ENCODE assay signal across 8 mouse cellular contexts in the genomic region with DNA sequence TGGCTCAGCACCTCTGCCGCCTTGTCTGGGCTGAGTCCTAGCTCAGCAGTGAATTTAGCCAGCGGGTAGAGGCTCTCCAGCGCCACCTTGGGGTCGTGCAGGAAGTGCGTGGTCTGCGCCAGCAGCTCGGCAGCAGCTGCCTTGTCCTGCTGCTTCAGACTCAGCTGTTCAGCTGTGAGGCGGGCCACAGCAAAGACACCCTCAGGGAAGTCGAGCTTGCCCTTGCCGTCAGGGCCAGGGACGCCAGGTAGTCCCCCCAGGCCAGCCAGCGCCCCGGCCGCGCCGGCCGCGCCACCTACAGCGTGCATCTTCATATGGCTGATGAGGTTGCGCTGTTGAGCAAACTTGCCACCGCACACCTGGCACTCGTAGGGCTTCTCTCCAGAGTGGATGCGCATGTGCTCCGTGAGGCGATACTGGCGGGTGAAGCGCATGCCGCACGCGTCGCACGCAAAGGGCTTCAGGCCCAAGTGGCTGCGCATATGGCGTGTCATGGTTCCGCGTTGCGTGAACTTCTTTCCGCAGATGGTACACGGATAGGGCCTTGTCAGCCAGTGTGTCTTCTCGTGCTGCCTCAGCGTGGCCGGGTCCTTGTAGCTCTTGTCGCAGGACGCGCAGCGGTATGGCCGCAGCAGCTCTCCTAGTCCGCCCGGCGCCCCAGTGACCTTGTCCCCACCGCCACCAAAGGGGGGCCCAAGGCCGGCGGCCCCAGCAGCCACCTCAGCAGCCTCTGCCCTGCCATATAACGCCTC. TPM values are rescaled to one million over a fixed set of nuclear protein-coding genes. Genes with fewer than 3 reads are reported as not detected.
DNase-seq lines count a peak whose midpoint lies in the region; ATAC-seq and TF ChIP-seq lines count a peak whose summit lies in the region.

No protein-coding gene starts in this region.

- no peak overlapping the region for H3K27ac ChIP-seq in forebrain, embryonic 11.5 days (ENCODE audit: low read depth, low read length)
- peak overlapping the region; percentile 71 for H3K27ac ChIP-seq in heart, postnatal 0 days (ENCODE audit: low read depth)
- H3K27ac ChIP-seq in liver, postnatal 0 days (ENCODE audit: low read depth): no peak overlapping the region
- H3K27ac ChIP-seq in neural tube, embryonic 13.5 days (replicated peaks): peak overlapping the region; percentile 3; the same call in 1 of the 2 replicates

- peaks cover 74% of the 10 kb centered on the region for H3K27me3 ChIP-seq in forebrain, embryonic 11.5 days (ENCODE audit: control insufficient read depth, insufficient read depth, low read length)
- peaks cover 40% of the 10 kb centered on the region for H3K27me3 ChIP-seq in heart, postnatal 0 days (ENCODE audit: control insufficient read depth, insufficient read depth, low read length)
- H3K27me3 ChIP-seq in liver, postnatal 0 days (ENCODE audit: insufficient read depth, low read length): peaks cover 64% of the 10 kb centered on the region
- peaks cover 77% of the 10 kb centered on the region for H3K27me3 ChIP-seq in neural tube, embryonic 13.5 days

- TF ChIP-seq CTCF in heart, postnatal 0 days (IDR thresholded peaks at IDR 0.05; ENCODE audit: low read depth): peak; percentile 76
- peak; percentile 90 for TF ChIP-seq CTCF in liver, postnatal 0 days (IDR thresholded peaks at IDR 0.05; ENCODE audit: low read depth)

- H3K4me1 ChIP-seq in forebrain, embryonic 11.5 days (replicated peaks; ENCODE audit: control insufficient read depth, insufficient read depth, low read length): peaks cover 22% of the 10 kb centered on the region
- peaks cover 3% of the 10 kb centered on the region; the same call in 1 of the 2 replicates for H3K4me1 ChIP-seq in heart, postnatal 0 days (ENCODE audit: control insufficient read depth, insufficient read depth)
- peaks cover 51% of the 10 kb centered on the region for H3K4me1 ChIP-seq in liver, postnatal 0 days (ENCODE audit: insufficient read depth)
- peaks cover 66% of the 10 kb centered on the region for H3K4me1 ChIP-seq in neural tube, embryonic 13.5 days (replicated peaks)

- peak overlapping the region; percentile 9; the same call in 1 of the 2 replicates for H3K4me3 ChIP-seq in forebrain, embryonic 11.5 days (ENCODE audit: low read depth, low read length)
- H3K4me3 ChIP-seq in heart, postnatal 0 days (ENCODE audit: low read depth, low read length): peak overlapping the region; percentile 67
- H3K4me3 ChIP-seq in liver, postnatal 0 days (ENCODE audit: low read depth, low read length): peak overlapping the region; percentile 62; the same call in 1 of the 2 replicates
- H3K4me3 ChIP-seq in neural tube, embryonic 13.5 days: peak overlapping the region; percentile 50

- no peaks in the 10 kb centered on the region for H3K9me3 ChIP-seq in forebrain, embryonic 11.5 days (ENCODE audit: control insufficient read depth, low read length)
- no peaks in the 10 kb centered on the region for H3K9me3 ChIP-seq in heart, postnatal 0 days (replicated peaks; ENCODE audit: control insufficient read depth, low read length)
- no peaks in the 10 kb centered on the region for H3K9me3 ChIP-seq in liver, postnatal 0 days (ENCODE audit: low read length)
- H3K9me3 ChIP-seq in neural tube, embryonic 13.5 days: no peaks in the 10 kb centered on the region

- H3K4me2 ChIP-seq in forebrain, embryonic 11.5 days (ENCODE audit: low read depth, low read length, severe bottlenecking): no peak overlapping the region
- H3K4me2 ChIP-seq in heart, postnatal 0 days (ENCODE audit: low read depth, low read length): peak overlapping the region; percentile 89
- H3K4me2 ChIP-seq in liver, postnatal 0 days (ENCODE audit: low read depth, low read length): peak overlapping the region; percentile 24
- H3K4me2 ChIP-seq in neural tube, embryonic 13.5 days: peak overlapping the region; percentile 91

- no peak for TF ChIP-seq EP300 in heart, postnatal 0 days (IDR thresholded peaks at IDR 0.05; ENCODE audit: low read depth)
- no peak for TF ChIP-seq EP300 in liver, postnatal 0 days (IDR thresholded peaks at IDR 0.05; ENCODE audit: low read depth)

- H3K9ac ChIP-seq in forebrain, embryonic 11.5 days (ENCODE audit: low read length): no peak overlapping the region
- peak overlapping the region; percentile 55 for H3K9ac ChIP-seq in heart, postnatal 0 days (replicated peaks; ENCODE audit: low read depth, low read length)
- H3K9ac ChIP-seq in liver, postnatal 0 days (replicated peaks): peak overlapping the region; percentile 34; the same call in 1 of the 2 replicates
- H3K9ac ChIP-seq in neural tube, embryonic 13.5 days: peak overlapping the region; percentile 75

- no peak for ATAC-seq in forebrain, embryonic 11.5 days (replicated peaks; ENCODE audit: low FRiP score)
- no peak for ATAC-seq in heart, postnatal 0 days (ENCODE audit: insufficient read depth, low read depth)
- peak; percentile 38 for ATAC-seq in liver, postnatal 0 days
- ATAC-seq in neural tube, embryonic 13.5 days (ENCODE audit: low read depth): no peak

- 4% methylated on average over 54 of the region's 54 CpGs for WGBS in forebrain, embryonic 11.5 days
- 7% methylated on average over 51 of the region's 54 CpGs for WGBS in heart, postnatal 0 days
- WGBS in liver, postnatal 0 days (ENCODE audit: insufficient replicate concordance): 10% methylated on average over 53 of the region's 54 CpGs
- WGBS in neural tube, embryonic 13.5 days: 5% methylated on average over 54 of the region's 54 CpGs

- DNase-seq in CD4-positive helper T cell, adult 2 months (ENCODE audit: low read depth, low spot score): peak; percentile 80
- peak; percentile 89 for DNase-seq in adrenal gland, postnatal 25 days
- peak; percentile 81 for DNase-seq in forebrain, embryonic 11.5 days (ENCODE audit: low spot score)
- DNase-seq in heart, postnatal 0 days (ENCODE audit: low spot score): no peak
- peak; percentile 88 for DNase-seq in kidney, postnatal 14 days
- peak; percentile 83 for DNase-seq in liver, postnatal 0 days
- DNase-seq in thymus, postnatal 0 days (ENCODE audit: low spot score): peak; percentile 77

- H3K36me3 ChIP-seq in forebrain, embryonic 11.5 days (ENCODE audit: control insufficient read depth, insufficient read depth, low read length): no peaks in the 10 kb centered on the region
- H3K36me3 ChIP-seq in heart, postnatal 0 days (replicated peaks; ENCODE audit: control insufficient read depth, insufficient read depth, low read length): peaks cover 38% of the 10 kb centered on the region
- H3K36me3 ChIP-seq in liver, postnatal 0 days (replicated peaks; ENCODE audit: insufficient read depth, low read length): peaks cover 13% of the 10 kb centered on the region
- H3K36me3 ChIP-seq in neural tube, embryonic 13.5 days: peaks cover 35% of the 10 kb centered on the region

RNA-seq across cellular contexts. Expression of a gene that starts 3.7 kb away (rescaled TPM):
- total RNA-seq in adrenal gland, postnatal 25 days (2021): 7.3 and 9.9 TPM in 2 replicates
- 0.86 and 1.1 TPM in 2 replicates for polyA plus RNA-seq in forebrain, embryonic 11.5 days (2014; fragmentation: Nextera tagmentation; extraction: Ambion mirVana)
- total RNA-seq in heart, postnatal 0 days (2014; rRNA removed; ENCODE audit: low replicate concordance): 17.8 and 19.5 TPM in 2 replicates
- 4.8 and 6.1 TPM in 2 replicates for polyA plus RNA-seq in heart, postnatal 0 days (2015; fragmentation: Nextera tagmentation; extraction: Ambion mirVana)
- 1.1 and 1.5 TPM in 2 replicates for polyA plus RNA-seq in liver, postnatal 0 days (2015; fragmentation: Nextera tagmentation; extraction: Ambion mirVana)
- polyA plus RNA-seq in neural tube, embryonic 13.5 days (2015; fragmentation: Nextera tagmentation; extraction: Ambion mirVana): 7.4 and 9.2 TPM in 2 replicates
- 8.3 and 11.0 TPM in 2 replicates for polyA plus RNA-seq in thymus, postnatal 0 days (2015; fragmentation: Nextera tagmentation; extraction: Ambion mirVana)

RNA-seq across cellular contexts. Expression of a gene that starts 13.0 kb away (rescaled TPM):
- 22.4 and 23.9 TPM in 2 replicates for total RNA-seq in adrenal gland, postnatal 25 days (2021)
- polyA plus RNA-seq in forebrain, embryonic 11.5 days (2014; fragmentation: Nextera tagmentation; extraction: Ambion mirVana): 32.7 and 34.4 TPM in 2 replicates
- total RNA-seq in heart, postnatal 0 days (2014; rRNA removed; ENCODE audit: low replicate concordance): 8.9 and 35.2 TPM in 2 replicates
- polyA plus RNA-seq in heart, postnatal 0 days (2015; fragmentation: Nextera tagmentation; extraction: Ambion mirVana): 12.9 and 13.4 TPM in 2 replicates
- 12.4 and 13.6 TPM in 2 replicates for polyA plus RNA-seq in liver, postnatal 0 days (2015; fragmentation: Nextera tagmentation; extraction: Ambion mirVana)
- polyA plus RNA-seq in neural tube, embryonic 13.5 days (2015; fragmentation: Nextera tagmentation; extraction: Ambion mirVana): 18.6 and 20.5 TPM in 2 replicates
- polyA plus RNA-seq in thymus, postnatal 0 days (2015; fragmentation: Nextera tagmentation; extraction: Ambion mirVana): 34.2 and 37.7 TPM in 2 replicates

RNA-seq across cellular contexts. Expression of a gene that starts 25.4 kb away (rescaled TPM):
- total RNA-seq in adrenal gland, postnatal 25 days (2021): 29.2 and 34.4 TPM in 2 replicates
- polyA plus RNA-seq in forebrain, embryonic 11.5 days (2014; fragmentation: Nextera tagmentation; extraction: Ambion mirVana): 21.8 and 24.0 TPM in 2 replicates
- 34.4 and 72.1 TPM in 2 replicates for total RNA-seq in heart, postnatal 0 days (2014; rRNA removed; ENCODE audit: low replicate concordance)
- 19.3 and 20.2 TPM in 2 replicates for polyA plus RNA-seq in heart, postnatal 0 days (2015; fragmentation: Nextera tagmentation; extraction: Ambion mirVana)
- 10.9 and 13.0 TPM in 2 replicates for polyA plus RNA-seq in liver, postnatal 0 days (2015; fragmentation: Nextera tagmentation; extraction: Ambion mirVana)
- polyA plus RNA-seq in neural tube, embryonic 13.5 days (2015; fragmentation: Nextera tagmentation; extraction: Ambion mirVana): 13.7 and 15.0 TPM in 2 replicates
- polyA plus RNA-seq in thymus, postnatal 0 days (2015; fragmentation: Nextera tagmentation; extraction: Ambion mirVana): 14.0 and 14.1 TPM in 2 replicates

RNA-seq across cellular contexts. Expression of a gene that starts 28.0 kb away (rescaled TPM):
- 37.8 and 42.2 TPM in 2 replicates for total RNA-seq in adrenal gland, postnatal 25 days (2021)
- polyA plus RNA-seq in forebrain, embryonic 11.5 days (2014; fragmentation: Nextera tagmentation; extraction: Ambion mirVana): 1.0 and 1.1 TPM in 2 replicates
- 6.0 and 19.7 TPM in 2 replicates for total RNA-seq in heart, postnatal 0 days (2014; rRNA removed; ENCODE audit: low replicate concordance)
- 12.2 and 12.8 TPM in 2 replicates for polyA plus RNA-seq in heart, postnatal 0 days (2015; fragmentation: Nextera tagmentation; extraction: Ambion mirVana)
- polyA plus RNA-seq in liver, postnatal 0 days (2015; fragmentation: Nextera tagmentation; extraction: Ambion mirVana): 1.5 and 2.0 TPM in 2 replicates
- 12.4 and 16.5 TPM in 2 replicates for polyA plus RNA-seq in neural tube, embryonic 13.5 days (2015; fragmentation: Nextera tagmentation; extraction: Ambion mirVana)
- 7.8 and 8.1 TPM in 2 replicates for polyA plus RNA-seq in thymus, postnatal 0 days (2015; fragmentation: Nextera tagmentation; extraction: Ambion mirVana)

Comparison
In these comparisons a context has a peak if more than half of its experiments do, and no peak if none do; other contexts are left out.
1. H3K27ac ChIP-seq: peak in heart, postnatal 0 days (single experiment) and neural tube, embryonic 13.5 days (single experiment); none in forebrain, embryonic 11.5 days (single experiment) and liver, postnatal 0 days (single experiment).
2. H3K4me3 ChIP-seq: peak in every context shown above with its lines; median percentile 67 in heart, postnatal 0 days; 62 in liver, postnatal 0 days; 50 in neural tube, embryonic 13.5 days; 9 in forebrain, embryonic 11.5 days.